Mouse (Mus musculus): ENCODE results near the gene Amacr. TPM values are rescaled to one million over a fixed set of nuclear protein-coding genes. Genes with fewer than 3 reads are reported as not detected.
A peak's percentile ranks its signal among the peaks of the same experiment; 100 is the strongest.

The Amacr gene
- 13.3 and 15.9 TPM in 2 replicates for polyA plus RNA-seq (2016; fragmentation: Nextera tagmentation; extraction: Ambion mirVana)

DNA sequence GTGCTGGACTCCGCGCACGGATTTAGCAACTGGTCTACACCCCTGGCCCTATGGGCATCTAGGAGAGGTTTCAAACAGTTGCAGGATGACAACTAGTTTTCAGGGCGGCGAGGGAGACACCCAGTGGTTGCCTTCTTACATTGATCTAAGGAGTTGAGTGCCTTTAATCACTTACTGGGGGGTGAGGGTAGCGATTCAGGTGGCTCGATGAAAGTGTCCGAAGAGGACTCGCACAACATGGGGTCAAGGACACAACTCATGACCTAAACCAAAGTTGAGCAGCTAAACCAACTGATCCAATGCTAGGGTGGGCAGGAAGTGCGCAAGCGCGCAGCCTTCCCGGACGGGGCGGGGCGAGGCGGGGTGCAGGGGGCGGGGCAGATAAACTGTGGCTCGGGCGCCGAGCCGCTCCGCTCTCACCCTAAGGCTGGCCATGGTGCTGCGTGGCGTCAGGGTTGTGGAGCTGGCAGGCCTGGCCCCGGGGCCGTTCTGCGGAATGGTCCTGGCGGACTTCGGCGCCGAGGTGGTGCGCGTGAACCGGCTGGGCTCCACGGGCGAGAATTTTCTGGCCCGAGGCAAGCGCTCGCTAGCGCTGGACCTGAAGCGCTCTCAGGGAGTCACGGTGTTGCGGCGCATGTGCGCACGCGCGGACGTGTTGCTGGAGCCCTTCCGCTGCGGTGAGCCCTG, at the start of gene Amacr:
Gene Amacr (plus strand): TSS at position 380 of the 687 bp plus-strand sequence.
- Histone ChIP-seq H3K27me3 (ENCODE audit: low read depth, poor library complexity, severe bottlenecking) (no peaks in the 10 kb centered on the region), H3K27ac (peak within 1 kb of the TSS; percentile 95), H3K9me3 (replicated peaks) (no peaks in the 10 kb centered on the region), H3K4me3 (peak within 1 kb of the TSS; percentile 82), H3K4me1 (peaks cover 13% of the 10 kb centered on the region), H3K36me3 (no peaks in the 10 kb centered on the region)
- under 1% methylated on average over 52 of the region's 52 CpGs for WGBS
- DNase-seq (ENCODE audit: low spot score): peak; percentile 96

DNA sequence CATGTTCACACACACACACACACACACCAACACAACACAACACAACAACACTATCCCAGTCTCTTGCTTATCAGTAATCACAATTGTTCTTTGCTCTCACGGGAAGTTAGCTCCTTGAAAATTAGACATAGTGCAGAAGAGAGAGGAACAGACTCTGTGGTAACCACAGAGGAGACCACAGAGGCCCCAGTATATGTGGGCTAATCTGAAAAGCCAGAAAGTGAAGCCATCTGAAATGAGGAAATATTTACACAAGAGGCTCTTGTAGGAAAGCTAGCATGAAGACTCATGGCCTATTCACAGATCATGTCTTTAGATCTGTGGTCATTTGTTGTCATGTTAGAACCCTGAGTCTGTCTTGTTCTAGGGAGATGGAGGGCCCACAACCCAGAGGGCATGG, 47.6 kb upstream of the Amacr start:
- WGBS: 83% methylated on average over 1 of the region's 1 CpGs
- H3K4me1 ChIP-seq: no peaks in the 10 kb centered on the region
- no peak overlapping the region for H3K27ac ChIP-seq
- no peaks in the 10 kb centered on the region for H3K27me3 ChIP-seq (ENCODE audit: low read depth, poor library complexity, severe bottlenecking)
- no peak for DNase-seq (ENCODE audit: low spot score)
- no peak overlapping the region for H3K4me3 ChIP-seq
- H3K36me3 ChIP-seq: no peaks in the 10 kb centered on the region
- no peaks in the 10 kb centered on the region for H3K9me3 ChIP-seq (replicated peaks)

DNA sequence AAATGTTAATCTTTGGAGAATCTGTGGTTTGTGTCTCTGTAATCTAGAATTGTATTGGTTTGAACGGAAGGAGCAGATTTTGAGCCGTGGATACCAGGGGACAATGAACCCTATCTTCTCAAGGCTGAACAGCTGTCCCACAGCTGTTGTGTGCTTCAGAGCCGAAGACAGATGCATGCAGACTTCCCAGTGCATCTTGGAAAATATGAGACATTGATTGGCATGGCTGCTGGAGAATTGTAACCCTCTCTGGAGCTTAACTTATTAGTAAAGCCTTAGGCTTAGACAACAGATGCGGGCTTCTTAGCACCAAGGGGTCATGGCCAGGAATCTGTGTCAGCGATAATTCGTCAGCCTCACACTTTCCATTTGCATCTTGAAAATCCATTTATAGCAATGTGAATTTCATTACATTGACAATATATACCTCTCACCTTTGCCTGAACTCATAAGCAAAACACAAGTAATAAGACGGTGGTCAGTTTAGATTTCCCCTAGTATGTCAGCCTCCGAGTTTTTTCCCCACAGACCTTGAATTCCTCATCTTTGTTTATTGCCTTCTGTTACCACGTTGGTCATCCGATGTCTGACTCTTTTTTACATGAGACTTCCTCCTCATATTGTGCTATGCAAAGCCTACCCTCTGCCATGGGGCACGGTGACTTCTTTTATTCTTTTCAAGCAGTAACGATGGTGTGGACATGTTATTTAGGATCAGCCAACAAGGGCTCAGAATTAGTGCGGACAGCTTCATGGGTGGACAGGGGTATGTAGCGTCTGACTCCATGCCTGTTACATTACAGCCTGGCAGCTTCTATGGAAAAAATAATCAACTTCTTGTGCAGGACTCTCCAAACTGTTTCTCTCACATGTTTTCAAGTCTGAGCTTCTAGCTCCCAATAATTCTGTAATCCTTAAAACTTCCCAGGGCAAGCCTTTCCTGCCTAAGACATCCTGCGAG, 41.1 kb upstream of the Amacr start:
- Histone ChIP-seq H3K27ac (no peak overlapping the region), H3K36me3 (no peaks in the 10 kb centered on the region), H3K4me1 (no peaks in the 10 kb centered on the region), H3K27me3 (ENCODE audit: low read depth, poor library complexity, severe bottlenecking) (no peaks in the 10 kb centered on the region), H3K4me3 (no peak overlapping the region), H3K9me3 (replicated peaks) (no peaks in the 10 kb centered on the region)
- WGBS: 81% methylated on average over 15 of the region's 15 CpGs
- no peak for DNase-seq (ENCODE audit: low spot score)

DNA sequence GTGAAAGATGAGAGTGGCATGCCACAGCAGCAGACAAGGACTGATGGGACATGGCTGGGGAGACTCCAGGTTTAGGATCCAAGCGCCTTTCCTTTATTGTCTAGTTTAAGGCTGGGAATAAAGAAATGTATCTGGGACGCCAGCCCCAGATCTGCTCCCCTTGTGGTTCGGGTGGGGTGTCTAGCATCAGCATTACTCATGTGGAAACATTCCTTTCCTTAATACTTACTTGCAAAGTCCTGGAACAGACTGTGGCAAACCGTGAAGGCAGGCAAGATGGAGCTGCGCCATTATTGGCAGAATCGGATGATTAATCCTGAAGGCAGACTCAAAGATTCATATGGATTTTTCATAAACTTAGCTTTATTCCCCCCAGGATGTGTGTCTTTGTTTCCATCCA, 39.7 kb upstream of the Amacr start:
- Histone ChIP-seq H3K9me3 (replicated peaks) (no peaks in the 10 kb centered on the region), H3K4me1 (no peaks in the 10 kb centered on the region), H3K27ac (no peak overlapping the region), H3K4me3 (no peak overlapping the region), H3K36me3 (no peaks in the 10 kb centered on the region), H3K27me3 (ENCODE audit: low read depth, poor library complexity, severe bottlenecking) (no peaks in the 10 kb centered on the region)
- no peak for DNase-seq (ENCODE audit: low spot score)
- WGBS: 82% methylated on average over 6 of the region's 6 CpGs

DNA sequence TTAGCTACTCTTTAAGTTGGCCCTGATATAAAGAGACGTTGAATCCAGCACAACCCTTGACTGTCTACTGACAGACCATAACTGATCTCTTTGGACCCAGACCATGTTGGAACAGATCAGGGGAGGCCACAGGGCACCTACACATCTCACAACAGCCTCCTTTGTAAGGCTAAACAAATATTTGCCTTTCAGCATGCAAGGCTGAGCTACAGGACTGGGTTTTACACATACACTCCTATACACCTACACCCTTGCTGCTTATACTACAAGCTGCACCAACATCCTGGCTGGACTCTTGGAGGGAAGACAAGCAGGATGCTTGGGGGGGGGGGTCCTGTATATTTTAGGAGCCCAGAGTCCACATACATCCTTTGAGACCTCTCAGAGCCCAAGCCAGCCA, 33.7 kb upstream of the Amacr start:
- no peak overlapping the region for H3K27ac ChIP-seq
- no peaks in the 10 kb centered on the region for H3K36me3 ChIP-seq
- no peak overlapping the region for H3K4me3 ChIP-seq
- no peaks in the 10 kb centered on the region for H3K9me3 ChIP-seq (replicated peaks)
- WGBS: 82% methylated on average over 1 of the region's 1 CpGs
- no peak for DNase-seq (ENCODE audit: low spot score)
- peaks cover 7% of the 10 kb centered on the region; the same call in 1 of the 2 replicates for H3K4me1 ChIP-seq
- H3K27me3 ChIP-seq (ENCODE audit: low read depth, poor library complexity, severe bottlenecking): no peaks in the 10 kb centered on the region

DNA sequence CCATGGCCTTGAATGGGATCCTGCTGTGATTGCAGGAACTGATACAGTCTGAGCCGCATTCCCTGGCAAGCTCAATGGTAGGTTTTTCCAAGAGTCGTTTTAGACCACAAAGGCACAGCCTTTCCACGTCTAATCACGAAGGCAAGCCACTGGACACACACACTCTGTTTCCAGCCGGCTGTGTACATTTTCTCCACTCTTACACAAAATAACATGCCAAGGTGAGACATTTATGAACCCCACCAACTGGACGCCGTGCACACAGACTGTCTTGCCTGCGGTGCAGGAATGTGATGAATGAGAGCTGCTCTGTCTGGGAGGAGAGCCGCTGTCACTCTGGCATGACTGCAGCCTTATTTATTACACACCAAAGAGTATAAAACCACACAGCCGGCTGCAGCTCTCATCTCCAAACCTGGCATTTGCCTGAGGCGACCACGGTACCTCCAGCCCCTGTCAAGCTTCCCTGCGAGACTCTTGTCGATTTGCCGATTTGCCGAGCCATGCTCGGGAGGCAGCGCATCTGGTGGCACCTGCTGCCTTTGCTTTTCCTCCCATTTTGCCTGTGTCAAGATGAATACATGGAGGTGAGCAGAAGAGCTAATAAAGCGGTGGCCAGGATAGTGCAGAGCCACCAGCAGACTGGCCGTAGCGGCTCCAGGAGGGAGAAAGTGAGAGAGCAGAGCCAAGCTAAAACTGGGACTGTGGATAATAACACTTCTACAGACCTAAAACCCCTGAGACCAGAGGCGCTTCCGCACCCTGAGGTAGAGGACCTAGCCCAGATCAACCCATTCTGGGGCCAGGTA, 29.4 kb upstream of the Amacr start, which contains the start of gene C1qtnf3:
Gene C1qtnf3 (plus strand): TSS at position 382 of the 809 bp plus-strand sequence.
- Histone ChIP-seq H3K27me3 (ENCODE audit: low read depth, poor library complexity, severe bottlenecking) (no peaks in the 10 kb centered on the region), H3K4me3 (no peak within 1 kb of the TSS), H3K9me3 (replicated peaks) (no peaks in the 10 kb centered on the region), H3K36me3 (no peaks in the 10 kb centered on the region), H3K4me1 (peaks cover 7% of the 10 kb centered on the region; the same call in 1 of the 2 replicates), H3K27ac (no peak within 1 kb of the TSS)
- DNase-seq (ENCODE audit: low spot score): peak; percentile 38
- 76% methylated on average over 23 of the region's 23 CpGs for WGBS

DNA sequence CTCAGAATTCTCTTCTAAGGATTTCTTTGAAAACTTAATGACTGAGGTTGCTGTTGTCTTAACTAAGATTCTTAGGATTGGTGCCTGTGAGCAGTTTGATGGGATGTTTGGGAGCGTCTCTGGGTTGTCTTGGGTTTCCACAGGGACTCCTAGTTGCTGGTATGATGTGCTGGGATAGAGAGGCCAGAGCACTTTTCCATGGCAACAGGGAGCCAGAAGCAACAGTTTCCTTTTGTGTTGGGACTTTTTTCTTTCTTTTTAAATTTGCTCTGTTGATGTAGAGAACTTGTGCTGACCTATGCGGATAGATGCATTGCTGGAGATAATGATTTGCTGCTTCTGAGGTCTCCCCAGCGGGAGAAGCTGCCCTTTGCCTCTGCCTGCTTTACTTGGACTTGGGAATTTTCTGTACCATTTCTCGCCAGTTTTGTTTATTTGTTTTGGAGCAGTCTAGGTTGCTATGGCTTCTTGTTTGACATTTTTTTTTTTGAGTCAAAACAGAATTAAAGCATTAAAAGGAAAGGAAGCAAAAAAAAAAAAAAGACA, 28.7 kb upstream of the Amacr start:
- Histone ChIP-seq H3K36me3 (no peaks in the 10 kb centered on the region), H3K4me1 (peaks cover 7% of the 10 kb centered on the region; the same call in 1 of the 2 replicates), H3K27ac (no peak overlapping the region), H3K4me3 (no peak overlapping the region), H3K9me3 (replicated peaks) (no peaks in the 10 kb centered on the region), H3K27me3 (ENCODE audit: low read depth, poor library complexity, severe bottlenecking) (no peaks in the 10 kb centered on the region)
- WGBS: 80% methylated on average over 4 of the region's 4 CpGs
- no peak for DNase-seq (ENCODE audit: low spot score)

DNA sequence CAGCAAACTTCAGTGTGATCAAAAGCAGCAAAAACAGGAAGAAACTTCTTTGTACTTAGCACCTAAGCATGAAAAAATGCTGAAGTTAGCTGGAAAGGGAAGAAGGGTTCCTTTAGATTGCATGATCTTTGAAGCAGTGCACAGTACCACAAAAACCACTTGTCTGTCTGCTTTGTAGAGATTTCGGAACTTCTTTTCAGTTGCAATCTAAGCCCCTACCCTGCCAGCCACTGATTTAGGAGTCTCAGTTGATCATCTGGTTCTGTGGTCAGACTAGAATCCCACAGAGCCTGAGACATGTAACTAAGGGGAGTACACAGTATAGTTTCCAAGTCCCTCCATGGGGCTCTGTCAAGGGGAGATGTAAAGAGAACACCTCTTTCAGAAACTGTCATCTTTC, 28.1 kb upstream of the Amacr start:
- Histone ChIP-seq H3K4me1 (peaks cover 7% of the 10 kb centered on the region; the same call in 1 of the 2 replicates), H3K36me3 (no peaks in the 10 kb centered on the region), H3K27me3 (ENCODE audit: low read depth, poor library complexity, severe bottlenecking) (no peaks in the 10 kb centered on the region), H3K9me3 (replicated peaks) (no peaks in the 10 kb centered on the region), H3K4me3 (no peak overlapping the region), H3K27ac (no peak overlapping the region)
- 77% methylated on average over 1 of the region's 1 CpGs for WGBS
- no peak for DNase-seq (ENCODE audit: low spot score)

DNA sequence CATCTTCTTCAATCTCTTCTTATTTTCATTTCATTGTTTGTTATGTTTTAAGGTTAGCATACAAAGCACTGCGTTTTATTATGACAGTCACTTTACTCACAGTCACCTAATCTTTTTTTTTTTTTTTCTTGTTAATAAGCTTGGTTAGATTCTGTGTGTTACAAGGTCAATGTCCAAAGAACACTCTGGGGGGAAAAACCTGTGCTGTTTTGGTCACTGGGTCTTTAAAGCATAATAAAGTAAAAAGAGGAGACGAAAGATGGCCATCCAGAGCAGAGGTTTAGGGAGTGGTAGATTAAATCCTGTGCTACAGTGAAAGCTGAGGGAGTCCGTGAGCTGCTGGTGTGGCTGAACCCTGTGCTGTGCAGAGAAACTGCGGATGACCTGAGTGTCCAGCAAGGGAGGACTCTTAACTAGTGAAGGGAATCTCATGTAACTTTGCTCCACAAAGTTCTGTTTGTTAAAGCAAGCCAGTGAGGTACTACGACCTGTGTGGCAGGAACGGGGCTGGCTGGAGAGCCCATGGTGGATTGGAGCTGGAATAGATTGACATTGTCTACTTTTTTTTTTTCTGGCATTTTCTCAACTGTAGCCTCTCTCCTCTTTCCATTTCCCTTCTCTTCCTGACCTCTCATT, 27.1 kb upstream of the Amacr start:
- Histone ChIP-seq H3K4me1 (peaks cover 7% of the 10 kb centered on the region; the same call in 1 of the 2 replicates), H3K27ac (no peak overlapping the region), H3K27me3 (ENCODE audit: low read depth, poor library complexity, severe bottlenecking) (no peaks in the 10 kb centered on the region), H3K4me3 (no peak overlapping the region), H3K36me3 (no peaks in the 10 kb centered on the region), H3K9me3 (replicated peaks) (no peaks in the 10 kb centered on the region)
- DNase-seq (ENCODE audit: low spot score): no peak
- WGBS: 92% methylated on average over 6 of the region's 6 CpGs

DNA sequence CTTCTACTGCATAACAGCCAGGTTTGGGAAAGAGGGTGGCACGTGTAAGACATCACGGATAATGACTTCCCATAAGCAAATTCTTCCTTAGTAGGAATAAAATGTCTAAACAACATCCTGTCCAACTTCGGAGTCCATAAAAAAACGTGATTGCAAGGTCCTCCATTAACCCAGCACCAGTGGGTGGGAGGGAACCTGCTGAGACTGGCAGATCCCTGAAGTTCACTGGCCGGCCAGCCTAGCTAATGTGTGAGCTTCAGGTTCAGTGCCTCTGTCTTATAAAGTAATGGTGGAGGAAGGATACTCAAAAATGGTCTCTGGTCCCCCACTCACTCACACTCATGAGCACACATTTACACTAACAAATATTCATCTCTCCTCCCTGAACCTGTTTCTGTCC, 26.4 kb upstream of the Amacr start:
- WGBS: 78% methylated on average over 5 of the region's 5 CpGs
- H3K27ac ChIP-seq: no peak overlapping the region
- peaks cover 7% of the 10 kb centered on the region; the same call in 1 of the 2 replicates for H3K4me1 ChIP-seq
- DNase-seq (ENCODE audit: low spot score): no peak
- H3K4me3 ChIP-seq: no peak overlapping the region
- no peaks in the 10 kb centered on the region for H3K9me3 ChIP-seq (replicated peaks)
- no peaks in the 10 kb centered on the region for H3K36me3 ChIP-seq
- H3K27me3 ChIP-seq (ENCODE audit: low read depth, poor library complexity, severe bottlenecking): no peaks in the 10 kb centered on the region

DNA sequence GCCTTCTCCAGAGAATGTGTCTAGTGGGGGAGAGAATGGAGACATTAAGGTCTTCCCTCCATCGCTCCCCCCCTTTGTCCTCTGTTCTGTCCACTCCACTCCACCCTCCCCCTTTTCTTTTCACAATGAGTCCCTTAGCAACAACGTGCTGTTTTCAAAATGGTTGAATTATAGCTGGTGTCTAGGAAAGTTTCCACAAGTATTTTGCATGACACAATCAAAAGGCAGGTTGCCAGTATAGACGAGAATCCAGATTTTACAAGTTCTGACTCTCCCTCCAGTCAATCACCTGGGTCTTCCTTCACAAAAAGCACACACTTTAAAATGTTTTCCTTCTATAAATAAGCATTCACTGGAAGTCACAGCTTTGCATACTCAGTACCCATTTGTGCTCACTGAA, 24.9 kb upstream of the Amacr start:
- H3K4me1 ChIP-seq: peaks cover 7% of the 10 kb centered on the region; the same call in 1 of the 2 replicates
- WGBS: 78% methylated on average over 3 of the region's 3 CpGs
- H3K27ac ChIP-seq: no peak overlapping the region
- H3K4me3 ChIP-seq: no peak overlapping the region
- no peaks in the 10 kb centered on the region for H3K36me3 ChIP-seq
- no peaks in the 10 kb centered on the region for H3K27me3 ChIP-seq (ENCODE audit: low read depth, poor library complexity, severe bottlenecking)
- DNase-seq (ENCODE audit: low spot score): no peak
- H3K9me3 ChIP-seq (replicated peaks): no peaks in the 10 kb centered on the region

Measured in limb, embryonic 10.5 days (tissue).